Mouse (Mus musculus): ENCODE results near the gene Clic4.

The Clic4 gene

GRCm38 (mm10) chr4:135256536-135257450 lies 15.8 kb downstream of the Clic4 start:
- no peak for DNase-seq

GRCm38 (mm10) chr4:135254770-135255169 lies 17.8 kb downstream of the Clic4 start:
- no peak for DNase-seq

- DNase-seq, result no peak
Measured at GRCm38 (mm10) chr4:135254321-135254720, 18.3 kb downstream of the Clic4 start.

GRCm38 (mm10) chr4:135253239-135254039 lies 19.2 kb downstream of the Clic4 start:
- DNase-seq, result no peak

DNA sequence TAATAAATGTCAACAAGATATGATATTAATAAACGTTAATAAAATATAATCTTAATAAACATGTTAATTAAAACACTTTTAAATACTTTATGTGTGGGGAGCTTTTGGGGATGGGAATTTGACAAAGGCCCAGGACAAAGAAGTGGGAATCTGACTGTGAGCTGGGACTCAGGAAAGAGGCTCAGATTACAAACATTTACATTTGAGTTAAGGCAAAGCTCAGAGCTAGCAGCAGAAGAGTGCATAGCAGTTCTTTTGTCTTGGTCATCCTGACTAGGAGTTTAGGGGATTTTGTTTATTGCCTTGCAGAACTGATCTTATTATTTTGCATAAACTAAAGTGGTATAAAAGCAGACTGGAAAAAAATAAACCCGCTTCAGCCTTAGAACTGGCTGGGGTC lies 20.8 kb downstream of the Clic4 start:
- DNase-seq, result no peak

DNA sequence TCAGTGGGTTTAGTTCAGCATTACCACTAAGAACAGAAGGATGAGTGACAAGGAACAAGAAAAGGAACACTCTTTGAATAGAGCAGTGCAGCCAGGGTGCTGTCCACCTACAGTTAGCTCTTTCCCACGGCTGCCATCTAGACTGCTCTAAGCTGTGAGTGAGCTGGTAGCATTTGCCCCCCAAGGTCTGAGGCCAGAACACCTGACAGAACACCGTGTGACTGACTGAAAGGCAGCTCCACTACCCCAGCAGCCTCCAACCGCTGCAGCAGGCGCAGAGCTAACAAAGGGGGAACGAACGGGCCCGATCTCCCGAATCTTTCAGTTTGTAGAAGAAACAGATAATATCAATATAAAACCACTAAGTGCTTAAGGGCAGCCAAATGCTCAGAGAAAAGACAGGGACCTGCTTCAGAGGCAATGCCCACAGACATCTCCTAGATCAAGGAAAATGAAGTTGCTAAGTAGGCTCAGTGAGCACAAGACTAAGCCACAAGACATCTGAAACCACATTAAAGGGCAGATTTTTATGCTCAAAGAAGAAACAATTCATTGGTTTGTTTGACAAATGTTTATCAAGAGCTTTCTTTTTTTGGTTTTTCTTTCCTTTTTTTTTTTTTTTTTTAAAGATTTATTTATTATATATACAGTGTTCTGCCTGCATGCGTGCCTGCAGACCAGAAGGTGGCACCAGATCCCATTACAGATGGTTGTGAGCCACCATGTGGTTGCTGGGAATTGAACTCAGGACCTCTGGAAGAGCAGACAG lies 24.2 kb downstream of the Clic4 start:
- DNase-seq, result no peak

DNA sequence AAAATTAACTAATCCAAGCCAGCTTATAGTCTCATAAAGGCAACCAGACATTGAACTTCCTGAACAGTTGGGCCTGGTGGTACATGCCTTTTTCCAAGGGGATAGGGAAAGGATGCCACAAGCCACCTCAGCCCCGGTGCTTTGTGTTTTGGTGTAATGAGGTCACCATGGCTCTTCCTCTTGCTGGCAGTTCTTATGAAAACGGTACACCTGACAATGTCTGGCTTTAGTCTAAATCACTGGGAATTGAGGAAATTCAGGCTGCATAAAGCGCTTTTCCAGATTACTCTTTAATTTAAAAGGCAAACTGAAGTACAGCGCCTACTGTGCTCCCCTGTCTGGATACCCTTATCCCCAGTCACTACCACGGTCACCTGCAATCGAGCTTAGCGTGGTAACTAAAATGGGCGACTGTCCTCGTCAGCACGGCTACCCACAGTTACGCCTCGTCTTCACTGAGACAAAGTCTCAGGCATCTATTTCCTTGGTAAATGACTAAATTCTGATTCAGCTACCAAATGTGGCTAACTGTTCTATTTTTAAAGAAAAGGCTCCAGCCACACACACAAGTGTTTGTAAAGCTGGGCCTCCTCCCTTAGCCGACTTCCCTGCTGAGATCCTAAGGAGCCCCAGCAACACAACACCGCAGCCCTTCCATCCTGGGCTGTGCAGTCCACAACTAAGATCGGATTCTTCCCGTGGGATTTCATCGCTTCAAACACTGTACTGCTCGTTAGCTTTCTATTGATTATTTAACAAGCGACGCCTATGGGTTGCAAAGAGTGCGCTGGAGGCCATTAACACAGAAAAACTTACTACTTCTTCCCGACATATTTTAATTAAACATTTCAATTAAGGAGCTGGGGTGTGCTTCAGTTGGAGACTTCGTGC lies 25.5 kb downstream of the Clic4 start:
- no peak for DNase-seq

DNA sequence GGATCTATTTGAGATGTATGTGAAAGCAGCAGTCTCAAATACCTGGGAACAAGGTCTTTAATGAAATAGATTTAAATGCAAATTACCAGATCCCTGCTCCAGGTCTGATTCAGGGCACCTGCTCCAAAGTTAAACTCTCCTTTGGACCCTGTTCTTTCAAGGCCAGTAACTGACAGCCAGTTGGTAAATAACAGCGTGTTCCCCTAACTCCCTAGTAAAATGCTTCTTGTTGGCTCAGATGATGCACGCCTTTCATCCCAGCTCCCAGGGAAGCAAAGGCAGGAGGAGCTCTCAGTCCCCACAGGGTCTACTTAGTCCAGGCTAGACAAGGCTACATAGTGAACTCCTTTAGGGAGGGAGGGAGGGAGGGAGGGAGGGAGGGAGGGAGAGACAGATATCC lies 26.2 kb downstream of the Clic4 start:
- no peak for DNase-seq

- no peak for DNase-seq
Measured at GRCm38 (mm10) chr4:135245841-135246240, 26.8 kb downstream of the Clic4 start.

- DNase-seq, result no peak
Measured at GRCm38 (mm10) chr4:135244335-135244734, 28.3 kb downstream of the Clic4 start.

GRCm38 (mm10) chr4:135242913-135243541 lies 29.6 kb downstream of the Clic4 start:
- no peak for DNase-seq

GRCm38 (mm10) chr4:135242383-135242782 lies 30.2 kb downstream of the Clic4 start:
- no peak for DNase-seq

- no peak for DNase-seq
Measured at GRCm38 (mm10) chr4:135241669-135242068, 30.9 kb downstream of the Clic4 start.

- DNase-seq, result no peak
Measured at GRCm38 (mm10) chr4:135241106-135241505, 31.5 kb downstream of the Clic4 start.

- DNase-seq, result no peak
Measured at GRCm38 (mm10) chr4:135240329-135240728, 32.3 kb downstream of the Clic4 start.

DNA sequence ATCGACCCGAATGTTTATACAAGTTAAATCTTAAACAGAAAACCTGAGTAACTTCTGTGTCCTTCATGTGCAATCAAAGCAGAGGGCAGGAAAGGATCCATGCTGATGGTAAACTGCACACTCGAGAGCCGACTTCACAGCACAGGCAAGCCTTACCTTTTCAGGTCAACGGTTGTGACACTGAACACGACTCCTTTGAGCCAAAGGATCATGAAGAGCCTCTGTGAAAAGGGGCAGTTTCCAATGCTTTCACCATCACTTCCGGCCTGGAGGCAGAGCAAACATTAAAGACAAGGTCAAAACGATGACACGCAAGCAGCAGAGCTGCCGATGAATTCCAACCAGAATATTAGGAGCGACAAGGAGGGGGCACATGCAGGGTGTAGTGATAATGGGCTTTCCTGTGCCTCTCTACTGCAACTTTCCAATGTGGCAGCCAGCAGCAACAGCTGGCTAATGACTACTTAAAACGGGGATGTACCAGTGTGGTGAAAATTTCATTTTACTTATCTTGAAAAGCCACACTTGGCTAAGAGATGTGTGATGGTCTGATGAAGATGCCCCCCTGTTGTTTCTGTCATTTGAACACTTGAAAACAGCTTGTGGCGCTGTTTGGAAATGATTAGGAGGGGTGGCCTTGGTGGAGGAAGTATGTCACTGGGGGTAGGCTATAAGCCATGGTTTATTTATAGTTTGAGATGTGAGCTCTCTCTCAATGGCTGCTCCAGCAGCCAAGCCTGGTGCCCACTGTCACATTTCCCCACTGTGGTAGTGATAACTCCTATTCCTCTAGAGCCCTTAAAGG lies 33.7 kb downstream of the Clic4 start:
- no peak for DNase-seq

GRCm38 (mm10) chr4:135236658-135237057 lies 36.0 kb downstream of the Clic4 start:
- no peak for DNase-seq

- no peak for DNase-seq
Measured at GRCm38 (mm10) chr4:135235546-135235945, 37.1 kb downstream of the Clic4 start.

- DNase-seq, result no peak
Measured at GRCm38 (mm10) chr4:135232563-135232962, 40.1 kb downstream of the Clic4 start.

- DNase-seq, result no peak
Measured at GRCm38 (mm10) chr4:135231543-135231942, 41.1 kb downstream of the Clic4 start.

- DNase-seq, result no peak
Measured at GRCm38 (mm10) chr4:135231136-135231535, 41.5 kb downstream of the Clic4 start.

Data from layer of hippocampus, adult 9-11 months (tissue).